Mouse (Mus musculus) thymus, postnatal 25 days (tissue): ENCODE measurements around the gene Clic4.
"Not testable (repeated sequence)": the region's sequence is repeated elsewhere in the genome, so short reads cannot be mapped to it uniquely, and the experiment has no call there.

Source experiments
- DNase-seq: peaks from one replicate; pipeline ENCODE4 v3.0.0; 2022

Gene Clic4

DNA sequence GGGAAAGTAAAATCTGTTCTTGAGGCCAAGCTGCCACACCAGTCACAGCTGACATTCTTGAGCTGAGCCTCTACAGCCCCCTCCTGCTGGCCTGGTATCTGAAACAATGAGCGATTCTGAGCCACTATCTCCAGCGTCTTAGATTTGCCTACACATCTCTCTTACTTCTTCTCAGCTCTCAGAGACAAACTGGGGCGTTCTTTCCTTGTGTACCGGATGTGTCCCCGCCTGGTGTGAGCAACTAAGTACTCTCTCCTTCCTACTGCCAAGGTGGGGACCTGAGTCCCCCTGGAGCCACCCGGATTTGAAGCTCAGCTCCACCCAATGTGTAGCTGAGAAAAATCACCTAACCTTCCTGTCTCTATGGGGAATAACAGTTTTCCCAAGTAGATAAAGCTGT lies 19.2 kb upstream of the Clic4 start:
- DNase-seq, result no peak

DNA sequence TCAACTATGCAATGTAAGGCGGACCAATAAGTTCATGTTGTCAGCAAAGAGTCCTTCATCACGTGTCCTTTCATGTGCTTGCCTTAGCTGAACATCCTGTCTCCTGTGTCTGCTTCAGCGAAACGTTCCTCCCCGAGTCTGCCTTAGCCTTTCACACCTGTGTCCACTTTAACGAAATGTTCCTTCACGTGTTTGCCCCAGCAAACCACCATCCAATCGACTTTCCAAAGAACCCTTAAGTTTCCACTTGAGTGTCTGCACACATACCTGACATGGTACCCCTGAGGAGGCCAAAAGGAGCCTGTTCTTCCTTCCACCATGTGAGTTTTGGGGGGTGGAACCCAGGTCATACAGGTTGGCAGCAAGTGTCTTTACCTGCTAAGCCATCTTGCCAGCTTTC lies 18.6 kb upstream of the Clic4 start:
- DNase-seq, result no peak

DNA sequence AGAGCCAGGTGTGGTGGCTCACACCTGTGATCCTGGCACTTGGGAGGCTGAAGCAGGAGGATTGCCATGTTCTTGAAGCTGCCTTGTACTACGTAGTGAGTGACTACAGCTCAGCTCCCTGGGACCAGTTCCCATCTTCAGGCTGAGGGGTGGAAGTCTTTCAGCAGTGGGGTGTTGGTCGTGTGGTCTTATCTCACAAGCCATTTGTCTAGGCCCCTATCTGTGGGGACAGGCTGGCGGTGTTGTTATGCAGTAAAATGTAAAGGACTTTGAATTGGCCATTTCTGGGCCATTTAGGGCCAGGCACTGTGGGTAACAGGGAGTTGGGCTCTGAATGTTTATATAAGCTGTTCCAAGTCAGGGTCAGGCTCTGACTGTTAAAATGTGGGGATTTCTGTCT lies 15.4 kb upstream of the Clic4 start:
- DNase-seq, result no peak

DNA sequence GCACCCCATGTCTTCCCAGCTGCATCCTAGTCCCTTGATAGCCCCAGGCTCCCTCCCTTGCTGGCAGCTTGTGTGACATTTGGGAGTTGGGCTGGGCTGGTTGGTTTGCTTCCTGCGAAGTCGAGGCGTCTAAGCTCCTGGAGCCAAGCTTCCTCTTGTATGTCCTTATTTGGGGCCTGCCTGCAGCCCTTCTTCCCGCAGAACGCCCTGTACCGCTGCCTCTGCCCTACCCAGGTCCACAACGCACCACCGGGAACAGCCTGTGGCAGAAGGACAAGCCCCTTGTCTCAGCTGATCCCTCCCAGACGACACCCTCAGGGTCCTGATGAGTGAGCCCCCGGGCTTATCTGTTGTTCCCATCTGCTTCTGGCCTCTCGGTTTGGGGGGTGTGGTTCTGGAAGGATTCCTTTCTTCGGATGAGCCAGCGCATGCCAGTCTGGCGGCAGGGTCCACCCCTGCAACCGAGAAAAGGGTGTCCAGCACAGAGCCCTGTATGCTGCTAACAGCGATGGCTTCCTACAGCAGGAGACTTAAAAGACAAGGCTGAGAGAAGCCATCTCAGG lies 14.3 kb upstream of the Clic4 start:
- DNase-seq, result no peak

DNA sequence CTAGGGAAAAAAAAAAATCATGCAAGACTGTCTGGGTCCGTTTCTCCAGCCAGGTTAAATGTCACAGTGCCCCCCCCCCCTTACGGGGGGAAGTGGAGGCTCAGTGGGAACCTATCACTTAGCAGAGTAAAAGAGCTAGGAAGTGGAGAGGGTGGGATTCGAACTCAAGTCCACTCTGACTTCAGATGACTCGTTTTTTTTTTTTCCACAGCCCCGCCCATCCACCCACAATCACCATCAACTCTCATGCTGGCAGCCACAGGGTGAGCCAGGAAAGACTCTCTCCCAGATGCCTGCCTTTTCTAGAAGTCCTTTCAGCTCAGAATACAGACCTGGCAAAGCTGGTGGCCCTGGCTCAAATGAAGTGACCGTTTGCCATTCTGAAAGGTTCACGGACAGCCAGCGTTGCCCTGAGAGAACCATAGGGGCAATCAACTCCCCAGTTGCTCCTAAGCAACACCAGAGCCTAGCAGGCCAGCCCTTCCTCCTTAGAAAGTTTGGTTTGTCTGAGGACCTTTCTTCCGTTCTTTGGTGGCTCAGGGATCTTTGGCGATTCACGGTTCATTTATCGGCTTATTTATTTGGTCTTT lies 13.5 kb upstream of the Clic4 start:
- no peak for DNase-seq

DNA sequence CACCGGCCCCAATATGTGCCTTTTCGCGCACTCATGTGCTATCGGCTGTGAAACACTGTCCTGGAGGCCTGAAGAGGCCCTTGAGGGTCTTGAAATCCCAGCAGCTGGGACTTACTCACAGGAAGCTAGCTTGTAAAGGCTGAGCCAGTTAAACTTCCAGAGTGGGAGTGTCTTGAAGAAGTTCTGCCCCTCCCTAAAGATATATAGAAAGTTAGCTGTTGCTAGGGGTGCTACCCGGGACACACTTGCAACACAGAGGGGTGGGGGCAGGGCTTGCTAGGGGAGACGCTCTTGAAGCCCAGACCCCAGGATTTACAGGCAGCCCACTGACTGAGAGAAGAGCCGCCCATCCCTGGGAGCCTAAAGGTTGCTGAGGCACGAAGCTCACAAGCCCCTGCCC lies 12.8 kb upstream of the Clic4 start:
- no peak for DNase-seq

DNA sequence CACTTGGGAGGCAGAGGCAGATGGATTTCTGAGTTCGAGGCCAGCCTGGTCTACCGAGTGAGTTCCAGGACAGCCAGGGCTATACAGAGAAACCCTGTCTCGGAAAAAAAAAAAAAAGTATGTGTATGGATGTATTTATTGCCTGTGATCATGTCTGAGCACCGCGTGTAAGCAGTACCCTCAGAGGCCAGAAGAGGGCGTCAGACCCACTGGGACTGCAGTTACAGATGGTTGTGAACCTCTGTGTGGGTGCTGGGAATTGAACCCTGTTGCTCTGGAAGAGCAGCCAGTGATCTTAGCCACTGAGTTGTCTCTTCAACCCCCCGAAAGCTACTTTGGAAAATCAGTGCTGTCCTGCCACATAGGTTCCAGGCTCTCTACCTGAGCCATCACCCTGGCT lies 11.3 kb upstream of the Clic4 start:
- no peak for DNase-seq

DNA sequence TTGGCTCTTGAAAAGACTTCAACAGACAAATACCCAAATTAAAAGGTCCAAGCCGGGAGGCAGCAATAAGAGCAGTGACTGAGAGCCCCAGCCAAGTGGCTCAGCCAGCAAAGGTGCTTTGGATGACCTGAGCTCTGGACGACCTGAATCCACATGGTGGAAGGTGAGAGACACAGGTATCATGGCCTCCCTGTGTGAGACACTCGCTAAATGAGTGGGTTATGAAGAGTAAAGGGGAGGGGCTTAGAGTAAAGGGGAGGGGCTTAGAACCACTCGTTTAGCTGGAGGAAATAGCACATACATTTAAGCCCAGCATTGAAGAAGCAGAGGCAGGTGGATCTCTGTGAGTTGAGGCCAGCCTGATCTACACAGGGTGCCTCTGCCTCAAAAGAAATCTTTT lies 10.8 kb upstream of the Clic4 start:
- no peak for DNase-seq

DNA sequence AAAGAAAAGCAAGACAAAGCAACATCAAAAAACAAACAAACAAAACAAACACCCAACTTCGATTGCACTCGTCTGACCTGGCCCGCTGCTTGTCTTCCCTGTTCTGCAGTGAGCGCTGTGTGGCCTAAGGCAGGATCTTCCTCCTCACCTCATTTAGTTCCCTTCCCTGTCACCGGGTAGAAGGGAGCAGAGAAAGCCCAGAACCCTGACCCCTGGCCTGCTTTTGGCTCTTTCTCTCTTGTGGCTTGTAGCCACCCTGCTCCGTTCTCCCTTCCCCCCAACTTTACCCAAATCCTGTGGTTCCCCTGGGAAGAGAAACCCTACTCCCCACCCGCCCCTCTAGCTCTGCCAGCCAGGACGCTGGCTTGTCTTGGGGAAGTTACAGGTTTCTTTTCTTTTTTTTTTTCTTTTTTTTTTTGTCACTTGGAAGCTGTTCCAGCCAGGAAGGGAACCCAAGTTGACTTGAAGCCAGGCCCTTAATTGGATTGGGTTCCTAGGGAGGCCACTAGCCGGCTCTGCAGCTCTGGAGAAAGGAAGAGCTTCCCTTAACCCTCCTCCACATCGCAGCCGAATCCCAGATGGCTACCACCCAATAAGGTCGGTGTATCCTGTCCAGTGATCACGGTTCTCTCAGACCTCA lies 10.2 kb upstream of the Clic4 start:
- no peak for DNase-seq

DNA sequence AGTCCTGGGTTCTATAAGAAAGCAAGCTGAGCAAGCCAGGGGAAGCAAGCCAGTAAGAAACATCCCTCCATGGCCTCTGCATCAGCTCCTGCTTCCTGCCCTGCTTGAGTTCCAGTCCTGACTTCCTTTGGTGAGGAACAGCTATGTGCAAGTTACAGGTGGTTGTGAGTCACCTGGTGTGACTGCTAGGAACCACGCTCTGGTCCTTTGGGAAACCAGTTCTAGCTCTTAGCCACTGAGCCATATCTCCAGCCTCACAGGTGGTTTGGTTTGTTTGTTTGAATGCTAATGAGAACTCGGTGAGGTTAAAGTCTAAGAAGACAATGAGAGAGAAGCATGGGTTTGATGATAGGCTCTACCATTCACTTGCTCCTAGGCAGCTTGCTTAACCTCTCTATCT lies 7.4 kb upstream of the Clic4 start:
- not testable (repeated sequence) for DNase-seq

DNA sequence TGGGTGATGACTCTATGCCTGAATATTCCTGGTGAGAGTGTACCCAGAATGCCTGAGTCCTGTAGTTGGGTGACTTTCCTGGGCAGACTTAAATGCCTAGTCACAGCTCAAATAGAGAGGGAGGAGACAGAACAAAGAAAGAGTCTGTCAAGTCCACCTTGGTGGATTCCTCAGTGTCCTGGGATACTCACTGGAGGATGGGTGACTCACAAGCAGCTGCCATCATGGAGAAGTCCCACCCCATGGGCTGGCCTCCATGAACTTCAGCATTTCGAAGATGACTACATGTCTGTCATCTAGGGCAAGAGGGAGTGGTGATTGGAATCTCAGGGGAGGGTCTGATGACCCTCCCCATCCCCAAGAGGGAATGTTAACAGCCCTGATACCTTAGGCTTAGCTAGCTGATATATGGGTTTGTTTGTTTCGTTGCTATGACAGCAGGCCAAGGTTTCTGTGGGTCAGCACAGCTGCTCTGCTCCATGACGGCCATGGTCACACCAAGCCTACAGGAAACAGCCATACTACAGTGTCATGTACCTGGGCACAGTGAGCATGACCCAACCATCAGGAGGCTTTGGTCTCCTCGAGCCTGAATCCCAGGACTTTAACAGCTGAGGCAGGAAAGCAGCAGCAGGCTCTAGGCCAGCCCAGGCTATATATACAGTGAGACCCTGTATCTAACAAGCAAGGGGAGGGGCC lies 4.2 kb upstream of the Clic4 start:
- DNase-seq, result no peak

DNA sequence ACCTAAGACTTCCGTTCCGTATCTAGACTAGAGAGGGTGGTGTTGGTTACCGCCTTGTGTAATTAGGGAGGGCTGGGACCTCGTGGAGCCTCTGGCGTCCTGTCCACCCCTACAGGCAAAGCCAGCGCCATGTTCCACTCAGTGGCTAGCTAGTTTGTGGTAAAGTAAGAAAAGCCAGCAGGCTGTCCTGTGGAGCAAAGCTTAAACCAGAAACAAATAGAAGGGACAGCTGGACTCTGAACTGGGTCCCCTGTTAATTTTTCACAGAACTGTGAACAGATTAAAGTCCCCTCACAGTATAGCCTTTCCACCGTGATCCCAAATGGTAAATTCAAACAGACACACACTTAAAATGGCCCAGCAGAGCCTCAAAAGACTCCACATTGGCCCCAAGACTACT lies 2.1 kb upstream of the Clic4 start:
- DNase-seq, result no peak

DNA sequence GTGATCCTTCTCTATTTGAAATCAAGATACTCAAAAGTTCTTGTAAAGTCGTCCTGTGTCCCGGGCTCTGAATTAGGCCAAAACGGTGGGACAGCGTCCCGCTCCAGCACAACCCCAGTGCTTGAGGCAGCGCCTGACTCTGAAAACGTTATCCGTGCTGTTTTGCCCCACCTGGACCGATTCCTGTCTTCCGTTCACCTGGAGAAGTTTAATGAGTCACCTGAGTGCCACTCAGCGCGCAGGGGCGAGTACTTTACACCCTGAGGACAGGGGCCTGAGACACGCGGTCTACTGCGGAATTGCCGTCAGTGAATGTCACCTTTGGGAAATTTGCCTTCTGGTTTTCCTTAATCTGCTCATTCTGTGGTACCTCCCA lies 681 bp upstream of the Clic4 start:
- no peak for DNase-seq

DNA sequence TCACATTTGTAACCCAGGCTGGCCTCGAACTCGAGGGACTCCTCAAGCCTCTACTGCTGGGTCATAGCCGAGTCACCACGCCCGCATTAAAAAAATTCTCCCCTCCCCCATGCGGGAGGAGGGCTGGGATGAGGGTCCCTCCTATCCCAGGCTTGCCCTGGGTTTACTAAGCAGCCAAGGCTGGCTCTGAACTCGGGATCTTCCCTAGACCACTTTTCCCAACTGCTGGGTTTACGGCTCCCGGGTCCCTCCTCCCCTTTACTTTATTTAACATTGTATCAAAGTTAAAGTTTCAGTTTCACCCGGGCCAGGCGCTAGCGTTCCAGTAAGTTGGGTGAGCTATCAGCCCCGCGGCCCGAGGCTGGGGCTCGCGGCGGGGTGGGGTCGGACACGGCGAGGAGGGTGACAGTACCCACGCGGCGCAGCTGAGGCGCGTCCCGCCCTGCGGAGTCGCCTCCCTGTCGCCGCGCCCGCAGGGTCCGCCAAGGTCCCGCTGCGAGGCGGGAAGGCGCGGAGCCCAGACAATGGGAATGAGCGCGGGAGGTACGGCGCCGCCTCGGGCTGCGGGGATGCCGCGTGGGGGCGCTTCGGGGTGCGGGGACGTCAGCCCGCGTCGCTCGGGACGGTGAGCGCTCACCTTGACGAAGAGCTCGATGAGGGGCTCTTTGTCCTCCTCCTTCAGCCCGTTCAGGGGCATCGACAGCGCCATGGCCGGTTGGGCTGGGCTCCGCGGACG lies 565 bp downstream of the Clic4 start:
- peak; percentile 29 for DNase-seq

DNA sequence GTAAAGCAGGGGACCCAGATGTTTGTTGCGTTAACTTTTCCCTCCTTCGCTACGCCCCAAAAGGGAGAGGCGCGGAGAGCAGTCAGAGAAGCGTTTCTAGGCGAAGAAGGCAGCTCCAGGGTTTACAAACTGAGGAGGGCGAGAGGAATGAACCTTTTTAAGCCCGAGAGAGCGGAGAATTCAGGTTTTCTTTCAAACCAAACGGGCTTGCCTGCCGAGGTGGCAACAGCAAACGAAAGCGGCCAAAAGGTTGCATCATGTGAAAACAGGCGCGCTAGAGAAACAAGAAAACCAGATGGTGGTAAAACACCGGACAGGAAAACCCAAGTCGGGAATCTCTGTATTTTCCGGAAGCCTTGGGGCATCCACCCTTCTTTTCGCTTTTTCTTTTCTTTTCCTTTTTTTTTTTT lies 1.2 kb downstream of the Clic4 start:
- DNase-seq, result peak; percentile 40

DNA sequence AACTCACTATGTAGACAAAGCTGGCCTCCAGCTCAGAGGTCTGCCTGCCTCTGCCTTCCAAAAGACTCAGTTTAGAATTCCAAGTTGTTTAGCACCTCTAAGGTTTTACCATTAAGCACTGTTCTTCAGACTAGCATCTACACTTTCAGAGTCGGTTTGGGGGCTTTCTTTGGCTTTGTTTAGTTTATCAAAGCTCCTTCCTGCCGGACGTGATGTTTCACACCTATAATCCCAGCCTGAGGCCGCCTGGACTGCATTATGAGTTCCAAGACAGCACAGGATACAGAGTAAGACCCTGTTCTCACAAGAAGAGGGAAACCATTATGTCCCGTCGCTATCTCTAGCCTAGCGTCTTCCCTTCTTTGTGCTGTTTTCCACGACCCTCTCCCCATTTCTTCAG lies 2.1 kb downstream of the Clic4 start:
- no peak for DNase-seq

DNA sequence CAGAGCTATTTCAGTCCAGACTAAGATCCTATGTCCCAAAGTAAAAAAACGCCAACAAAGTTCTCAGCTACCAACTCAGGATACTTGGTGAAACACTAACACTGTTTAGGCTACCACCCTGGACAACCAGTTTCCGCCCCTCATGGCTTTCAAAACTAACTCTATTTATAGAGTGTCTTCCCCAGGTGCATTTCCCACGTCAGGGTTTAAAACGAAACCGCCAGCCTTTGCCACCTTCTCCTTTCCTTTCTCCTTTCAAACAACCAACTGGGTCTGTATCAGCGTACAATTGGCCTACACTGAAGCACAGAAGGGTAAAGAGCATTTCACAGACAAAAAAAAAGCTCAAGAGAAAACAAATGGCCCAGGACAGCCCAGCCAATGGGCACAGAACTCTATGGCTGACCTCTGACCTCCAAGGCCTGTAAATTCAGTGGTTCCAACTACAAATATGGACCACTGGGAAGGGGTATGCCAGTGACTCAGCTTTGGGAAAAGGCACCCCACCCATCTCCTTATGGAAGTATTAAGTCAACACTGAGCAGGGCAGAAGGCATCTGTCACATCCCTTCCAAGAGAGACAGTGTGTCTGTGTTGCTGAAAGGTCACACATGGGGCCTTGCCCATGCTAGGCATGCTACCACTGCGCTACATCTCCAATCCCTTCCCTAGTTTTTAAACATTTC lies 2.8 kb downstream of the Clic4 start:
- peak; percentile 18 for DNase-seq

DNA sequence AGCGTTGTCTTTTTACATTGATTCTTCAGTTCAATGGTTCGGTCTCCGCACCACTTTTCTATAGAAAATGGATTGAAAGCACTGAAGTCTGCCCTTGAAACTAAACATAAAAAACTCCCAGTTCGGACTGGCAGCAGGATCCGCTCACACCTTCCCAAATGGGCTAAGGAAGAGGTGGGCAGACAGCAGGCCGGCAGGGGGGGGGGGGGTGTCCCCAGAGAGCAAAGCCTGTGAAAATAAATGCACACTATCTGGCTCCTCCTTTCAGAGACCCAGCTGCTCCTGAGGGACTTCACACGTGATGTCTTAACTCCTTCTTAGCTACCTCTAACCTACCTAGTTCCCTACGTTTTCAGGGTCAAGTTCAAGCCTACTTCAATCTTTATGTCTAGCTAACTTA lies 5.1 kb downstream of the Clic4 start:
- no peak for DNase-seq

DNA sequence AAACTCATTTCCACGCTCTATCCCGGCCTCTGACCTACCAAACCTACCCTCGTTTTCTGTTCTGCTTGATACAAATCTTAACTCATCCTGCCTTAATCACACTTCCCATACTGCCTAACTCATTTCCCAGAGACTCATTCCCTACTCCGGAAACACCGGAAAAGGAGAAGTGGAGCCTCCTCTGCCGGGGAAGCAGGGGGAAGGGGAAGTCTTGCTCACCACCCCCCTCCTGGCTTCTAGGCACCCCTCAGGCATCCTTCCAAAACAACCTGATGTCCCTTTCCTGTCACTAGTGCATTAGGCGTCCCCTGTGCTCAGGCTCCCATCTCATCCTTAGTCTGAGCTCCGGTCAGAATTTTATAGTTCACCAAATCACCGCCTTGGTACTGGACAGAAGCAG lies 5.6 kb downstream of the Clic4 start:
- DNase-seq, result no peak

DNA sequence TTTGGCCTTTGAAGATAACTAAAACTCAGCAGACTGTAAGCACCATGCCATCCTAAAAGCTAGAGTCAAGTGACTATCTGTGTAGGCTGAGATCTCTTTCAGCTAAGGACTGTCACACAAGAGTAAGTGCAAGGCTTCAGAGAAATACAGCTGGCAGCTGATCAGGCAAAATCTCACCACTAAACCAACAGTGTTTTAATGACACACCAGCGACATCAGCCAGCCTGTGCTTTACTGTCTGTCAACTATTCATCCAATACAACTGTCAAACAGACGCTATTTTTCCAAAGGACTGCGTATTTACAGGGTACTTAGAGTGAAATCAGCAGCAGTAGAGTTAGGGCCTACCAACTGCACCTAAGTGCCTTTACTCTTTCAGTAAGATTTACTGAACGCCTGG lies 12.2 kb downstream of the Clic4 start:
- no peak for DNase-seq

DNA sequence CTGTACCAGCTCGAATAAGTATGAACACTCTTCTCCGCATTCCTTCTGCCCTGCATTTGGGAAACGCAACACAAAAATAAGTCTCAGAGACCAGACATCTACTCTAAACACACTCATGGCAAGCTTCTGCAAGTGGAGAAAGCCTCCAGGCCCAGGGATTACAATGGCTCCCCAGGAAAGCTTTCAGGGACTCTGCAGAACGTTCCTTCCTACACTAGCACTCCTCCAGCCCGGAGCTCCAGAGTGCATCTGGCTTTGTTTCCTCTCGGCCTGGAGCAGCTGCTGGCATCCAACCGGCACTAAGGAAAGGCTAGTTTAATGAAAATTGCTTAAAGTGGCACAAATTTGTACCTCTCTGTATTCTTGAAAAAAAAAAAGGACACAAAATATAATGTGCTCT lies 14.1 kb downstream of the Clic4 start:
- no peak for DNase-seq

DNA sequence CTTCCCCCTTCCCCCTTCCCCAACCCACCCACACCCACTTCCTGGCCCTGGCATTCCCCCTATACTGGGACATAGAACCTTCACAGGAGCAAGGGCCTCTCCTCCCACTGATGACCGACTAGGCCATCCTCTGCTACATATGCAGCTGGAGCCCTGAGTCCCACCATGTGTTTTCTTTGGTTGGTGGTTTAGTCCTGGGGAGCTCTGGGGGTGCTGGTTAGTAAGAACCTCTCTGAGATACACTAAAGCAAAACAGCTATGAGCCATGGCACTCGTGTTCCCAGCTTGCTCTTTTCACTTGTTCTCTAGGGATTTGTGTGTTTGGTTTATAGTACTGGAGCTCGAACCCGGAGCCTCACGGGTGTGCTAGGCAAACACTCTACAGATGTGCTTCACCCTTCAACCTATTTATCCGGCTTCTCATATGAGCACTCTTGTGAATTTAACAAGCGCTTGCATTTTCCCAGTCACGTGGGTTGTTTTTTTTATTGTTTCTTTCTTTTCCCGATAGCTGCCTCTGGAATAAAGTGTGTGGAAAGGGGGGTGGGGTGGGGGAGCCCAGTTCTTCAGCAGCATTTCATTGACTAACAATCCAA lies 14.6 kb downstream of the Clic4 start:
- no peak for DNase-seq
